Mouse (Mus musculus) megakaryocyte, adult 5-6 weeks (primary cell): ENCODE measurements at regions not wholly inside any gene's neighbourhood (a gene's known extent, or its start where the extent isn't known, plus 50 kb on each side); places are given as distances from the start of the nearest gene placed in this dataset.
A peak's percentile ranks its signal among the peaks of the same experiment; 100 is the strongest.

Source experiments
- ATAC-seq: 2 replicates; pipeline ENCODE4 v1.8.0; 2016; ENCODE audit warnings: mild to moderate bottlenecking, inconsistent platforms; ENCODE audit not compliant: poor library complexity, severe bottlenecking

- no peak for ATAC-seq
Observed at GRCm38 (mm10) chr8:6227901-6228300, 1122.8 kb upstream of the Slc10a2 start.

GRCm38 (mm10) chr8:6225194-6225593, 1120.0 kb upstream of the Slc10a2 start:
- no peak for ATAC-seq

- no peak for ATAC-seq
Observed at GRCm38 (mm10) chr8:6207617-6208349, 1102.6 kb upstream of the Slc10a2 start.

- no peak for ATAC-seq
Observed at GRCm38 (mm10) chr8:6204051-6204745, 1099.0 kb upstream of the Slc10a2 start.

- ATAC-seq = peak; percentile 83
Observed at GRCm38 (mm10) chr8:6191431-6191830, 1086.3 kb upstream of the Slc10a2 start.

GRCm38 (mm10) chr8:6188422-6188821, 1083.3 kb upstream of the Slc10a2 start:
- ATAC-seq = peak; percentile 83

DNA sequence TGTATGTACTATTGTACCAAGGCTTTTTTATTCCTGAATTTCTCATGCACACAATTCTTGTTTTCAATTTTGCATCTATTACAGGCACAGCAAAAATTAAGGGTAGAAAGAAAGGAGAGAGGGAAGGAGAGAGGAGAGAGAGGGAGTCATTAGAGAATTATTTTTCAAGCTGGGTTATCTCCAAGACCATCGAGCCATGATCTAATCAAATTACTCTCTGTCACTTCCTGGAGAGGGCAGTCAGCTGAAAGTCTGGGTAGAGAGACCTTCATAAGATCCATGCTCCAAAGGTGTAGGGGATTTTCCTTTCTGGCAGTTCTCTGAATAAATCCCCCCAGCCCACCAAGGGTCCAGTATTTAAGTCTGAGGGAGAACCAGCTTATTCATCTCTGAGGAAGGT, 1081.4 kb upstream of the Slc10a2 start:
- no peak for ATAC-seq

DNA sequence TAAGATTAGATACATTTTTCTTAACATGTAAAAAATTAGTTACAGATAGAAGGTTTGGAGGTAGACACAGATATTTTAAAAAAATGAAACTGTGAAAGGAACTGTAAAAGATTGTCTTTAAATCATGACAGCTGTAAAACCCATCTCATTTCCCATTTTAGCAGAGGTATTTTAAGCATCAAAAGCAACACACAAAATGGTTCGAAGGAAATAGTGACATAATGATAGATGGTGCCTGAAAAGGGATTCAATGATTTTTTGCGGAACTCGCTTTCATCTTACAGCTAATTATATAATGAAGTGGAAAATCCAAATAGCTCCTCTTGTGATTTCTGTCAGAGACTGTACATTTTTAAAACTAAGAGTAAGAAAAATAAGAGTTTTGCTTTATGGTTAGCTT, 1074.5 kb upstream of the Slc10a2 start:
- ATAC-seq = peak; percentile 33; the same call in 1 of the 2 replicates

DNA sequence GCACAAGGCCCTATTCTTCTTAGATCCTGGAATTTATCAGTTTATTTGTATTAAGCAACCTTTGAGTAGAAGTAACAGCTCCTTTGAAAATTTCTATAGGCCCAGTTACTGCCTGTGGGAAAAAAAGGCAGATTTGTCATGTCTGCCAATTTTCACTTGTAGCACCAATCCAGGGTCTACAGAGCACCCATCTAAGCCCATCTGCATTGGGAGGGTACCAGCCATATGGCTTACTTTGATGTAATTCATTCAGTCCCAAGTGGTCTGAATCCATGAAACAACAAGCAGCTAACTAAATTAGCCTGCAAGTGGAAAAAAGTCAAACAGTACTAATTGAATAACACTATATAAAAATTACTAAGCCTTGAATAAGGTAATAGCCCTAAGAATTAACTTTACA, 1061.3 kb upstream of the Slc10a2 start:
- no peak for ATAC-seq

DNA sequence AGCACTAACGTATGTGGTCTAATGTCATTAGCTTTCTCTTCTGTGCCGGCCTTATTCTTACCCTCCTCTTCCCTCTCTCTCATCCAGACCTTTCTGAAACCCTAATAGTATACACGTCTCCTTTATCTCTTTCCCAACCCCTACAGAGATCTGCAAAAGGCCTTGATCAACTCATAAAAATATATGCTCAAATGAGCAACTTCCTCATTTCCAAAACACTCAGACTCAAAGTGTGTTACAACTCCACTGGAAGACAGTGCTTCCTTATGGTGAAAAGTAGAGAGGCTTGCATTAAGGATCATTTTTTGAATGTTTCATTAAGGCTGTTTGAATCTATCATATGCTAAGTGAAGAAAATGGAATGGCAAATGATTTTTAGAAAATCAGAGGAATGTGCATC, 1060.1 kb upstream of the Slc10a2 start:
- ATAC-seq = no peak

- no peak for ATAC-seq
Observed at GRCm38 (mm10) chr8:6164758-6165157, 1059.6 kb upstream of the Slc10a2 start.

GRCm38 (mm10) chr8:6144588-6144987, 1039.4 kb upstream of the Slc10a2 start:
- peak; percentile 47; the same call in 1 of the 2 replicates for ATAC-seq

- peak; percentile 81 for ATAC-seq
Observed at GRCm38 (mm10) chr8:6140090-6140489, 1034.9 kb upstream of the Slc10a2 start.

DNA sequence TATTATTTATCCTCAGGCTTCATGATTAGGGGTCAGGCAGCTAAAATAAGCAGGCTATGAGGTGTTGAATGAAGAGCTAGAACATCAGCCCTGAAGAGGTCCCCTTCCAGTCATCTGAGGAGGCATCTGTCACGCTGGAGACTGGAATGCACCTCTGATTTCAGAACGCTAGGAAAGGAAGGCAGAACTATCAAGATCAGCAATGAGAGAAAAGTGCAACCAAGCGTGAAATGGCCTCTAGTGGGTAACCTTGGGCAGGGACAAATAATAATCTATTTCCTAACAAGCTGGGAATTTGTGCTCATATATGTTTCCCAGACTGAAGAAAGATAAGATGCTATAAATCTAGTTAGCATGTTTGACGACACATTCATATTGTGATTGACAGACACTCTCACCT, 1034.0 kb upstream of the Slc10a2 start:
- ATAC-seq = no peak

DNA sequence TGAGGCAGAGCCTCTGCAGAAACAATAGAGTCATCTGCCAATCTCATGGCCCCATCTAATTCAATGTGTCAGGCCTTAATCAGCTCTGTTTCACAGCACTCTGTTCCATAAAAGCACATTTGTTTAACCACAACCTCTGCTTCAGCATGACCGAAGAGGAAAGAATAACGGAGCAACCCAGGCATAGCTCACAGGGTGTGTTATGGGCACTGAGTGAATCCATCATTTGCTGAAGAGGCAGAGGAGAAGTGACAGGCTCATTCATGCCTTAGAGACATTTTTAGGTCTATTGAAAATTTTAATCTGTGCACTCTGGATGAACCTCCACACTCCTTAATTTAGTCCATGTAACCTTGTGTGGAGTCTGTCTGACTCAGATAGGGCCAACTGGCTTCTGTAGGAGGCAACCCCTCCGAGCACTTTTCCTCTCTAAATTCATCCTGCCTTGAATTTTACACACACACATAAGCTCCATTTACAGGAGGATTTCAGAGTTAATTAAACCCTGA, 1027.1 kb upstream of the Slc10a2 start:
- no peak for ATAC-seq

DNA sequence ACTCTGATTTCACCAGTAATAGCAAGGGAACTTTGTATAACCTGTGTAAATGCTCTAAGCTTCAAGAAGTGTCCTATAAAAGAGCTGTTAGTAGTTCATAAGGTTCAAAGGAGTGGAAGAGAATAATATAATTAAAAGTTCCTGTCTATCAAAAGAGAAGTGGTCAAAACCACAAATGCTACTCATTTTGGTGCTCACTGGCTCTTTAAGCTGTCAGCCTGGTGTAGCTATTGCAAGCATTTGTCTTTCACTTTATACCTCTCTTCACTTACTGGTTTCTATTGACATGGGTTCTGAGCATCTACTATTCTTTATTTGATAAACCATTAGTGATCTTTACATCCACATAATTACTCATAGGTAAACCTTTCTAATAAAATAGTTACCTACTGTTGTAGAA, 1020.1 kb upstream of the Slc10a2 start:
- ATAC-seq = peak; percentile 30; the same call in 1 of the 2 replicates

- ATAC-seq = peak; percentile 91
Observed at GRCm38 (mm10) chr8:6119506-6119905, 1014.4 kb upstream of the Slc10a2 start.

DNA sequence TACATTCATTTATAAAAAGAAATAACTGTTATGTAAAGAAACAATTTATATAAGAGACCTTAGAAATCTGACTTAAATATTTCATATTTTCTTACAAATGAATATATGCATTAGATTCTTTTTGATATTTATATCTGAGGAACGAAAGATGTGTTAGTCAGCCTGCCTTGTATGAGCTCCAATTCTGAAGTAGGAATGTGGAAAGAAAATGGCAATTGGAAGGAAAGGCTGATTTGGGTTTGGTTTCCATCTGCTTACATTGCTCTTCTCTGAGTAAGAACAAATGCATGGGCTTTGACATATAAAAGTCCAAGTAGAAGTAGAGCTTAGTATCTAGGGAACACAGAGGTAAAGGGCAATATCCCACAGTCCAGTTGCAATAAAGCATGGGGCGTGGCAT, 1006.2 kb upstream of the Slc10a2 start:
- ATAC-seq = no peak

DNA sequence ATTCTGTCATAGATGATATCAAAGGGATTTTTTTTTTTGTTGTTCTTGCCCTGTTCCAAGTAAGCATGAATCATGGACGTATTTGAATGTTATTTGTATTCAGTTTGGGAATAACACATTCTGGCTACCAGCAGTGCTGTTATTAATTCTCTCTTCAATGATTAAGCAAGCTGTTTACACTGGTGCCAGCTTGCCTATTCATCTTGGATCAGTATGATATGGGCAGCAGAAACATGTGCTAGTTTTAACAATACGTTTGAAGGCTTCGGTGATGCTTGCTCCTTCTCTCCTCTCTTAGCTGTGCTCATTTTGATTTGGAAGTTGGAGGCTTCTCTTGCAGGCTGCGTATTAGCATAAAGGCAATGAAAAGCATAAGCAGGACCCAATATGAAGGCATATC, 984.9 kb upstream of the Slc10a2 start:
- no peak for ATAC-seq

DNA sequence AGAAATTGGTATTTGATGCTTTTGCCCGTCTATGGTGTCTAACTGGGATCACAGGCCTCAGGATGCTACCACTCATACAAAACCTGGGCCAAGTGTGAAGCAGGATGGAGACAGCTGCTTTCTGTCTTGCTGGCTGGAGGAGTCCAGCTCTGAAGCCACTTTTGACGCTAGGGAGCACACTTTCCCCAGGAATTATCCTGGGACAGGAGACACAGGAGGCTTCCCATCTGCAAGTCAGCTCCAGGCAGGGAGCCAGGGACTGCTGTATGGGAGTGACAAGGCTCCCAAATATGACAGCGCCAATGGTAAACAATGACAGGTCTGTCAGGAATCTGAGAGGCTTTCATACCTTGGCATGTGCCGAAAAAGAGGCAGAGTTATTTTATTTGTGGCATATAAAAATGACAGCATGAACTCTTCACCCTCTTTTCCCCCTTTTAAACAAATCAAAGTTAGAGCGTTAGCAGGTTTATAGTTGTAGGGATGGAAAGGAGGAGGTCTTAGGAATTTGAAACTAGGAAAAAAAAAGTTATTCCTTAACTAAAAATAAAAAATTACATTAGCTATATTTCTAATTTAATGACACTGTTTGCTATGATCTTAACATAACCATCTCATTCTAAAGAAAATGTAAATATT, 938.9 kb upstream of the Slc10a2 start:
- no peak for ATAC-seq

- no peak for ATAC-seq
Observed at GRCm38 (mm10) chr8:6012206-6012605, 907.1 kb upstream of the Slc10a2 start.

DNA sequence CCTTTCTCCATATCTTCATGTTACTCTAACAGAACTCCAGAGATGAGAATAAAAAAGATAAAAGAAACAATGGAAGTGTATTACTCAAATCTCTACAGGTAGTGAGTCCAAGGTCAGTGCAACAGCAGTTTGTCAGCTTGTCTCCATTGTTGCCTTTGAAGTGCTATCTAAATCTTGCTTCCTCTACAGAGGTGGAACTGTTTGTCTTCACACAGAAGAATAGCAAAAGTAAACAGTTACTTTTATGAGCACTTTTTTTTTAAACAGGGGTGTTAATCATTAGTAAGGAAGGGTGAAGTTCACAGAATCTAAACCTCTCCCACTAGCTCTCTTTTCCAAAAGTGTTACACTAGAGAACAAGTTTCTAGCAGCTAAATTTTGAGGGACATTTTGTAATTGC, 906.0 kb upstream of the Slc10a2 start:
- no peak for ATAC-seq
